ENCODE assay signal across 17 mouse cellular contexts in the genomic region with DNA sequence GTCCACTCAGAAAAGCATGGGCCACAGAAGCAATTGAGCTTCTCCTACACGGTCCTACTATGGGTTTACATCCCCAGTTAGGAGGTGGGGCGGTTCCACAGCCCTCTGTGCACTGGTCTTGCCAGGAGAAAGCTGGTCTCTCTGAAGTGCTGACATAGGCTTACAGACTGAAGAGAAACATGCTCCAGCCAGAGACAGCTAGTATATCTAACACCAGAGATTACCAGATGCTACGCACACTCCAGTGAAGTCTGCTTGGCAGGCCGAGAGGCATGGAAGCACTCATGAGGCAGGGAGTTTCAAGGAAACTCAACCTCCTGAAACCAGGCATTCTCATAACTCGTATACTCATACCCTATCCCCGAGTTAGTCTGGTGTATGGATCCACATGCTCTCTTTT.
"Had no signal": no experiment of that assay in that cellular context is flagged by ENCODE, and none has a peak within 500 bp of the region (broad histone marks: within the 10 kb centered on the region; RNA-seq: fewer than 3 reads in every experiment).

No protein-coding gene starts in this region.

- ATAC-seq: hindbrain, embryonic 16.5 days; inflammation-experienced regulatory T-cells, adult 6 months; intestine, embryonic 15.5 days; intestine, postnatal 0 days had no signal

- DNase-seq: gastrocnemius, postnatal 14 days; gastrocnemius, postnatal 36 days; heart, adult 11 months; heart, adult 2 months; heart, postnatal 10 days; heart, postnatal 4 days; kidney, adult 18-20 months; kidney, adult 8-10 months; kidney, postnatal 10 days; kidney, postnatal 25 days; kidney, postnatal 4 days; liver; liver, embryonic 13.5 days had no signal
